11 mouse cellular contexts compared by ENCODE assay signal in genomic region chr11:62911362-62911761, GRCm38 (mm10). TPM values are rescaled to one million over a fixed set of nuclear protein-coding genes. Genes with fewer than 3 reads are reported as not detected.
DNase-seq lines count a peak whose midpoint lies in the region; ATAC-seq and TF ChIP-seq lines count a peak whose summit lies in the region.
"Had no signal": no experiment of that assay in that cellular context is flagged by ENCODE, and none has a peak within 500 bp of the region (broad histone marks: within the 10 kb centered on the region; RNA-seq: fewer than 3 reads in every experiment).

No protein-coding gene starts in this region.

- WGBS in kidney, postnatal 0 days: 41% methylated on average over 8 of the region's 8 CpGs
- 49% methylated on average over 8 of the region's 8 CpGs for WGBS in kidney, embryonic 16.5 days
- WGBS in hindbrain, embryonic 15.5 days: 23% methylated on average over 8 of the region's 8 CpGs

- no peak overlapping the region for H3K27ac ChIP-seq in kidney, postnatal 0 days
- H3K27ac ChIP-seq in kidney, embryonic 16.5 days (ENCODE audit: low read length): no peak overlapping the region
- 0 out of 2 replicates have a peak overlapping the region, but pooled peaks have one; percentile 30 for H3K27ac ChIP-seq in hindbrain, embryonic 15.5 days (replicated peaks)

- no peak overlapping the region for H3K9ac ChIP-seq in kidney, postnatal 0 days (ENCODE audit: low read depth, low read length)
- no peak overlapping the region for H3K9ac ChIP-seq in kidney, embryonic 16.5 days (replicated peaks; ENCODE audit: low read length)
- no peak overlapping the region for H3K9ac ChIP-seq in hindbrain, embryonic 15.5 days

- no peaks in the 10 kb centered on the region for H3K9me3 ChIP-seq in kidney, postnatal 0 days (replicated peaks; ENCODE audit: low read length)
- H3K9me3 ChIP-seq in kidney, embryonic 16.5 days (ENCODE audit: low read length): no peaks in the 10 kb centered on the region
- H3K9me3 ChIP-seq in hindbrain, embryonic 15.5 days: no peaks in the 10 kb centered on the region

- no peaks in the 10 kb centered on the region for H3K36me3 ChIP-seq in kidney, postnatal 0 days (ENCODE audit: insufficient read depth, low read length)
- no peaks in the 10 kb centered on the region for H3K36me3 ChIP-seq in kidney, embryonic 16.5 days (ENCODE audit: insufficient read depth, low read length)
- H3K36me3 ChIP-seq in hindbrain, embryonic 15.5 days: no peaks in the 10 kb centered on the region

- no peak overlapping the region for H3K4me3 ChIP-seq in kidney, postnatal 0 days (replicated peaks; ENCODE audit: low read depth, low read length)
- no peak overlapping the region for H3K4me3 ChIP-seq in kidney, embryonic 16.5 days (ENCODE audit: low read length)
- H3K4me3 ChIP-seq in hindbrain, embryonic 15.5 days: no peak overlapping the region

- no peak overlapping the region for H3K4me2 ChIP-seq in kidney, postnatal 0 days (ENCODE audit: low read length)
- H3K4me2 ChIP-seq in kidney, embryonic 16.5 days (replicated peaks; ENCODE audit: low read depth, low read length): no peak overlapping the region
- H3K4me2 ChIP-seq in hindbrain, embryonic 15.5 days: no peak overlapping the region

- no peak for TF ChIP-seq CTCF in kidney, postnatal 0 days (IDR thresholded peaks at IDR 0.05; ENCODE audit: low read depth)

- H3K27me3 ChIP-seq in kidney, postnatal 0 days (ENCODE audit: insufficient read depth, low read length): no peaks in the 10 kb centered on the region
- no peaks in the 10 kb centered on the region for H3K27me3 ChIP-seq in kidney, embryonic 16.5 days (ENCODE audit: insufficient read depth, low read length)
- no peaks in the 10 kb centered on the region for H3K27me3 ChIP-seq in hindbrain, embryonic 15.5 days

- no peaks in the 10 kb centered on the region for H3K4me1 ChIP-seq in kidney, postnatal 0 days (replicated peaks; ENCODE audit: insufficient read depth, low read length)
- H3K4me1 ChIP-seq in kidney, embryonic 16.5 days (ENCODE audit: insufficient read depth, low read length): peaks cover 8% of the 10 kb centered on the region
- peaks cover 4% of the 10 kb centered on the region; the same call in 1 of the 2 replicates for H3K4me1 ChIP-seq in hindbrain, embryonic 15.5 days (replicated peaks)

- DNase-seq in embryo, embryonic 10.5 days (ENCODE audit: low spot score): peak; percentile 22
- no peak for DNase-seq in embryo, embryonic 10 days (ENCODE audit: low spot score)
- peak; percentile 37 for DNase-seq in kidney, postnatal 0 days (ENCODE audit: low spot score)
- DNase-seq in 3T3-L1 (ENCODE audit: low read depth, low spot score): peak; percentile 68
- no peak for DNase-seq in adipocyte (ENCODE audit: low spot score)
- DNase-seq: cerebellum, postnatal 36 days; lung, adult 2 months had no signal

- no peak for ATAC-seq in kidney, postnatal 0 days (replicated peaks; ENCODE audit: low FRiP score, low read depth)
- no peak for ATAC-seq in kidney, embryonic 16.5 days (ENCODE audit: low FRiP score, low TSS enrichment)
- no peak for ATAC-seq in hindbrain, embryonic 15.5 days (ENCODE audit: low FRiP score, low read depth)
- ATAC-seq in megakaryocyte-erythroid progenitor cell, adult 5-6 weeks (replicated peaks; ENCODE audit: low FRiP score, low TSS enrichment, poor library complexity, severe bottlenecking): no peak

RNA-seq across cellular contexts. Expression of gene Tvp23b, which starts 32.1 kb away (rescaled TPM):
- 83.6 and 83.7 TPM in 2 replicates for polyA plus RNA-seq in kidney, postnatal 0 days (2015; fragmentation: Nextera tagmentation; extraction: Ambion mirVana)
- polyA plus RNA-seq in kidney, embryonic 16.5 days (2015; fragmentation: Nextera tagmentation; extraction: Ambion mirVana): 79.0 and 83.6 TPM in 2 replicates
- 52.4 and 53.8 TPM in 2 replicates for polyA plus RNA-seq in hindbrain, embryonic 15.5 days (2015; fragmentation: Nextera tagmentation; extraction: Ambion mirVana)
- total RNA-seq in megakaryocyte-erythroid progenitor cell, adult 5-6 weeks (2014; fragmentation: Nextera tagmentation): 25.3 and 32.2 TPM in 2 replicates
- 47.2 and 68.9 TPM in 2 replicates for total RNA-seq in megakaryocyte-erythroid progenitor cell, adult 5-6 weeks (2017)

RNA-seq across cellular contexts. Expression of gene Cdrt4, which starts 39.6 kb away (rescaled TPM):
- 0.17 TPM in 1 of 2 replicates, not detected in the other for polyA plus RNA-seq in kidney, postnatal 0 days (2015; fragmentation: Nextera tagmentation; extraction: Ambion mirVana)
- not detected in 2 replicates for polyA plus RNA-seq in kidney, embryonic 16.5 days (2015; fragmentation: Nextera tagmentation; extraction: Ambion mirVana)
- not detected in 2 replicates for polyA plus RNA-seq in hindbrain, embryonic 15.5 days (2015; fragmentation: Nextera tagmentation; extraction: Ambion mirVana)
- total RNA-seq in megakaryocyte-erythroid progenitor cell, adult 5-6 weeks (2014; fragmentation: Nextera tagmentation): not detected in 2 replicates
- total RNA-seq in megakaryocyte-erythroid progenitor cell, adult 5-6 weeks (2017): not detected in 2 replicates
- total RNA-seq: neutrophil, adult 5-6 weeks had no signal

Comparison
In these comparisons a context has a peak if more than half of its experiments do, and no peak if none do; other contexts are left out.
1. DNase-seq: peak in embryo, embryonic 10.5 days (single experiment), kidney, postnatal 0 days (single experiment) and 3T3-L1 (single experiment); none in embryo, embryonic 10 days (single experiment) and adipocyte (single experiment).